Mouse (Mus musculus) ovary, postnatal 36 days (tissue): ENCODE measurements around the gene Timm13.

Source experiments
- DNase-seq: peaks from one replicate; pipeline ENCODE4 v3.0.0; 2022; ENCODE audit warnings: low spot score, mixed read lengths

Gene Timm13

DNA sequence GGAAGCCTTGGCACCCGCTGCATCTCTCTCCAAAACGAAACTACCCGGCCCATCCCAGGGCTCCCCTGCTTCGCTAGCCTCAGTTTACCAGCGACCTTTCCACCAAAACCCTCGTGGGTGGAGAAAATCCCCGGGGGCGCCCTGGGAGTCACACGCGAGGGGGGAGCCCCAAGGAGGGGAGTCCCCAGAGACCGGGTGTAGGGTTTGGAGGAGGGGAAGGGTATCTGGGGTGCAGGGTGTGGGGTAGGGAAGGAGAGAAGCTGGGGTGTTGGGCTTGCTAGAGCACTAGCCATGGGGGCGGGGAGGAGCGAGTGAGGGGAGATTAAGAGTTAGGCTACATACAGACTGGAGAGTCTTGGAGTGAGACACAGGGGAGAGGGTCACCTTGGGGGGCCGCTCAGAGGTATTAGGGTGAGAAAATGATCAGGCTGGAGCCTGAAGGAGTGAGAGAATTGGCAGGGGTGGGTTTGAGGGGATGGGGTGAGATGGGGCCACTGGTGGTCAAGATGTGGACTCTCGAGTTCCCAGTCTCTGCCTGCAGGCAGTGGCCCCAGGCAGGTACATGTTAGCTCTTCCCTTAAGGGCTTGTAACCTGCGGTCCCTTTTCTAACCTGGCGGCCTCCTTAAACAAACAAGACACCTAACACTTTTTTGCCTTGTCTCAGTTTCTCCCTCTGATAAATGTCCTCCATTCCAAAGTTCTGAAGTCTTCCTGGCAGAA lies 32.1 kb upstream of the Timm13 start:
- DNase-seq = no peak

DNA sequence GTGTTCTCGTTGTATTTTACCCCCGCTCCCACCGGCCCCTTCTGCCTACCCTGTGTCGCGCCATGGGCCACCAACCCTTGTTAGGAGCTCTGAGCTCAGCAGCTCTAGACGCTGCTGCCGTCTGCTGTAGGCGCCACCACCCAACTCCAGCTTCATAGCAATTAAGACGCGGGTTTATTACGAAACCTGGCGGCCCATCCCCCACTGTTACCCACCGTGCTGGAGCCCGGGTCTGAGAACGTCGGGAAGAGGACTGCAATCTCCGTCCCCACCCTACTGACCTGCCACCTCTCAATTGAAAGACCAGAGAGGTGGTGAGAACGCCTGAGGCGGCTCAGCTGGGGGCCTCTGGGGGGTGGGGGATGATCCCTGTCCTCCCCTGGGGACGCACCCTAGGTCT lies 31.4 kb upstream of the Timm13 start:
- peak; percentile 31 for DNase-seq

GRCm38 (mm10) chr10:80931695-80932094 lies 30.9 kb upstream of the Timm13 start:
- no peak for DNase-seq

- no peak for DNase-seq
Measured at GRCm38 (mm10) chr10:80931153-80931671, 30.4 kb upstream of the Timm13 start.

GRCm38 (mm10) chr10:80930361-80931152 lies 29.8 kb upstream of the Timm13 start:
- DNase-seq = peak; percentile 45

DNA sequence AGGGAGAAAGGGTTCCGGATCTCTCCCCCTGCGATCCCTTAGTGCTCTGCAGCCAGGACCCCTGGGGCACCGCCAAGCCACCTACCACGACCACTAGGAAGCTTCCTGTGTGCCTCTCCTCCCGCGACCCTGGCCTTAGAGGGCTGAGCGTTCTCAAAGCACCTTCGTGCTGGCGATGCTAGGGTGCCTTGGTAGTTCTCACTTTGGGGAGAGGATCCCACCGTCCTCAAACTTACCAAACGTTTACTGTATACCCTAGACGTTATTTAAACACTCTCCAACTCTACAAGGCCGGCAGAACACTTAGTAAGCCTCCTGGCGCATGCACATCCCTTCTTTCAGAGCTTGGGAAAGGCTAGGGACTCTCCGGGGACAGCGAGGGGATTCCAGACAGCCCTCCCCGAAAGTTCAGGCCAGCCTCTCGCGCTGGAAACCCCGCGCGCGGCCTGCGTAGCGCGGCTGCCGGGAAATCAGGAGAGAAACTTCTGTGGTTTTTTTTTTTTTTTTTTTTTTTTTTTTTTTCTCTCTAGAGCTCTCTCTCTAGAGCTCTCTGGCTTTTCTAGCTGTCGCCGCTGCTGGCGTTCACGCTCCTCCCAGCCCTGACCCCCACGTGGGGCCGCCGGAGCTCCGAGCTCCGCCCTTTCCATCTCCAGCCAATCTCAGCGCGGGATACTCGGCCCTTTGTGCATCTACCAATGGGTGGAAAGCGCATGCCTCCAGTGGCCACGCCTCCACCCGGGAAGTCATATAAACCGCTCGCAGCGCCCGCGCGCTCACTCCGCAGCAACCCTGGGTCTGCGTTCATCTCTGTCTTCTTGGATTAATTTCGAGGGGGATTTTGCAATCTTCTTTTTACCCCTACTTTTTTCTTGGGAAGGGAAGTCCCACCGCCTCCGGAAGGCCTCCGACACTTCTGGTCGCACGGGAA lies 28.8 kb upstream of the Timm13 start, which contains the start of gene Gadd45b:
TSS of gene Gadd45b (plus strand) at position 775 of the 928 bp plus-strand sequence.
- DNase-seq = peak; percentile 99

DNA sequence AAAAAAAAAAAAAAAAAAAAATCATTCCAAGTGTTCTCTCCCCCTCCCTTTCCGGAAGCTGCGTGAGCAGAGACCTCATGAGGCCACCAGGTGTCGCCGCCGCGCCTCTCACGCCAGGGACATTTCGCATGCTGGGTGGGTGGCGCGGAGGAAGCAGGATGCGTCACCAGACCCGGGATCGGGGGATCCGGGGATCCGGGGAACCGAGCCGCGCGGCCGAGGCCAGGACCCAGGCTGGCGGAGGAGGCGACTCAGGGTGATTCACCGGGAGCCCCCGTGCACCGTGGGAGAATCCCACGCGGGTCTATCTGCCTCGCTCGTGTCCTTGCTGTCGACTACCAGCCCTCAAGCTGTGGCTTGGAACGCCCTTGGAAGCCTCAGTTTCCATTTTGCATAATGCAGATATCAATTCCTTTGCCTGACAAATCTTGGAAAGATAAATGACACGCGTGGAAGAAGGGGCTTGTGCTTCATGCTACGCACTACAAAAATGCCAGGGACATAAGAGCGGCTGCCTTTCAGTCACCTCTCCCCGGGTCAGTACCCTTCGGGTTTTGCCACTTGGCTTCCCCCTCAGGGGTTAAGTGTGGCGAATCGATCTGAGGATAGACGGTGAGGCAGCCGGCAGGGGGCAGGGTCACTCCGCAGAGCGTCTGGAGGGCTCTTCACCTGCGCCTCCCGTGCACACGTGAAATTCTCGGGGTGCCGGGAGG lies 28.0 kb upstream of the Timm13 start:
- peak; percentile 91 for DNase-seq

DNA sequence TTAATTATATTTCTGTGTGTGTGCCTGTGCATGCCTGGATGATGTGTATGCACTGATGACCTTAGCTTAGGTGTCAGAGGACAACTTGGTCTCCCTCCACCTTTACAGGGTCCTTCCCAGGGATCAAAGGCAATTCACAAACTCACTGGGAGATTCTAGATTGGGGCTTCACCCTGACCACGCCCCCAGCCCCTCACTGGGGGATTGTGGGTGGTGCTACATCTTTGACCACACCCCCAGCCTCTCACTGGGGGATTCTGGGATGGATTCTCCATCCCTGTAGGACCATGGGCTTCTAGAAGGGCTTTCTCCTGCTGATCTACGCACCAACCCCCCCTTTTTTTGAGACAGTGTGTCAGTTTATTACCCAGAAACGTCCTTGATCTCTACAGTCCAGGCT lies 24.7 kb upstream of the Timm13 start:
- no peak for DNase-seq

- DNase-seq = no peak
Measured at GRCm38 (mm10) chr10:80921923-80922322, 21.2 kb upstream of the Timm13 start.

- peak; percentile 77 for DNase-seq
Measured at GRCm38 (mm10) chr10:80917779-80918434, 17.1 kb upstream of the Timm13 start, which contains the start of gene Lmnb2. Gene Lmnb2 (minus strand): TSS chr10:80918245.

DNA sequence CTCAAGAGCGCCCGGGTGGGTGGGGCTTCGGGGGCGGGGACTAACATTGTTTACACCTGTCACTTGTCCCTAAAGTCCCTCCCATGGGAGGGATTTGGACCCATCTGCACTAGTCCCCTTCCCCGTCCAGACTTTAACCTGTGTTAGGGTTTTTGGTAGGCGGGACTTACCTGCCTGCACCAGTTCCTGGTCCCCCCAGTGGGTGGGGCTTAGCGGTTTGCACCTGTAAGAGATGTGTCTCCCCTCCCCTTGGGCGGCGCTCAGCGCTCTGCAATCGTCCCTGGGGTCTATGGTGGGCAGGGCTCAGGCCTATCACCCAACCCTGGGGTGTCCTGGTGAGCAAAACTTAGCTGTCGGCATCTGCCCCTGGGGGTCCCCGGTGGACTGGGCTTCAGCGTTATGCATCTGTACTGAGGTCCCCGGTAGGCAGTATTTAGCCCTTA lies 16.6 kb upstream of the Timm13 start:
- DNase-seq = no peak

DNA sequence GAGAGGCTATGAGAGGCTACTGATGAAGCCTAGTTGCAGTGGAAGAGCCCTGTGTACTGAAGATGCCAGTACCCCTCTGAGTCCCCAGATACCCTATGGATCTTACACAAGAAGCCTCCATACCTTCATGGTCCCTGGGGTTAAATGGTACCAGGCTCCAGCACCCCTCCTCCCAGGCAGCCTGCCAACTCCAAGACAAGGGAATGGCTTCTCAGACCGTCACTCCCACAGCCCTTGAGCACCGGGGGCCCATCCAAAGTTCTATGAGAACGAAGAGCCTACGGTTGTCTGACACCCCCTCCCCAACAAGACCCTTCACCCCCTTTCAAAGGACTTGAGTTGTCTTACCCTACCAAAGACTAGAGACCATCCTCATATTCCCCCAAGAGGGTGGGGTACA lies 15.0 kb upstream of the Timm13 start:
- DNase-seq = no peak

- DNase-seq = no peak
Measured at GRCm38 (mm10) chr10:80915260-80915659, 14.5 kb upstream of the Timm13 start.

GRCm38 (mm10) chr10:80914253-80914656 lies 13.5 kb upstream of the Timm13 start:
- DNase-seq = no peak

- DNase-seq = no peak
Measured at GRCm38 (mm10) chr10:80913364-80914011, 12.7 kb upstream of the Timm13 start.

DNA sequence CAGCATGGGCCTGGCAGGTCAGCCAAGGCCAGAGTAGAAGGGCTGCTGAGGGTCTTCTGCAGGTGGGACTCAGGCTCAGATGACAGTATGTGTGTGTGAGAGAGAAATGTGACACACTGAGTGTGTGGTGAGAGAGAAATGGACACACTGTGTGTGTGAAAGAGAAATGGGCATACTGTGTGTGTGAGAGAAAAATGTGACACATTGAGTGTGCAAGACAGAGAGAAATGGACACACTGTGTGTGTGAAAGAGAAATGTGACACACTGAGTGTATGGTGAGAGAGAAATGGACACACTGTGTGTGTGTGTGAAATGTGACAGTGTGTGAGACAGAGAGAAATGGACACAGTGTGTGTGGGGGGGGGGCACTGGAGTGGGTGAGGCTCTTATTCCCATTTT lies 11.1 kb upstream of the Timm13 start:
- DNase-seq = no peak

DNA sequence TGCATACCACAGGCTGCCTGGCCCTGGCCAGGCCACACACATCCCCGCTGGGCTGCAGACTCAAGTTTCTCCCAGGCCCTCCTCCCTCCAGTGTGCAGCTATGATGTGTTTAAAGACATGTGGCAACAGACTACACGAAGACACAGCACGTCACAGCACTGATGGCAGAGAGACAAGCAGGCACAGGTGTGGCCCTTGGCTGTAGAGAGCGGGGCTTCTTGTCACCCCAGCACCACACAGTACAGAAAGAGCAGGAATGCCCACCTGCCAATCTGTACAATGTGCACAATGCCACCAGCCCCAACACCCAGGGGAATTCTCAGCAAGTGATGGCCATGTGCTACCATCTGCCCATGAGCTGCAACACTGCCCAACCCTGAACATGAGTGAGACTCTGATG lies 10.6 kb upstream of the Timm13 start:
- DNase-seq = no peak

DNA sequence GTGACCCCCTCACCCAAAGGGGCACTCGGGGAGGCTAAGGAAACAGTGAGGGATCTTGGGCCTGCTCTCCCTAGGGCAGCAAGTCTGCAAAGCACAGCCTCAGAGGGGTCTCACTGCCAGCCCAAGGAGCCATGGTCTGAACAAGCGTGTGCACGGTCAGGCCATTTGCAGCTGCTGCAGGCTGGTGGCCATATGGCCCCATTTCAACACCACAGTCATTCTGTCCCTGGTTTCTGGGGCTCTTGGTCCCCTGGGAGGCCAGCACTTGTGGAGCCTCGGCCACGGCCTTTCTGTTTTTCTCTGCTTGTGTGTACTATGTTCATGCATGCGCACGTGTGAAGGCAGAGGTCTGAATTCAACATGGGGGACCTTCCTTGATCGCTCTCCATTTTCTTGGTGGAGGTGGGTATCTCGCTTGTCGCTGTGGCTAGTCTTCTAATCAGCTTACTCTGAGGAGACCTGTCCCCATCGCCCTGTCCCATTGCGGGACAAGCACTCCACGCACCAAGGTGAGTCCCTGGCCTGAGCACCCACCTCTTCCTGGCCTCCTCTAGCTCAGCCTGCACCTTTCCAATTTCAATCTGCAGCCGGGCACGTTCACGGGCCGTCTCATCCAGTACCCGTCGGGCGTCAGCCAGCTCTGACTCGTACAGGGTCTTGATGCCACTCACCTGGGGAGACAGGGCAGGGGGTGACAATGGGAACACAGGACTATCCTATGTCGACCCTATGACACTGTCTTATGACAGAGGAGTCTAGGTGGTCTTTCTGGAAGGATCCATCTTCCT lies 8.8 kb upstream of the Timm13 start:
- DNase-seq = no peak

GRCm38 (mm10) chr10:80904709-80905108 lies 3.9 kb upstream of the Timm13 start:
- DNase-seq = no peak
